Mouse (Mus musculus): ENCODE measurements around the gene Orai1.

GRCm38 (mm10) chr5:123059757-123060520 lies 45.1 kb downstream of the Orai1 start:
- TF ChIP-seq CTCF (IDR thresholded peaks at IDR 0.05; ENCODE audit: borderline replicate concordance, control insufficient read depth, extremely low read depth, insufficient read depth, low read length, poor library complexity) (no peak), POLR2A (IDR thresholded peaks at IDR 0.05; ENCODE audit: control insufficient read depth, extremely low read depth, insufficient read depth, low read length, poor library complexity) (no peak)
